Mouse (Mus musculus) monocyte, adult 5-6 weeks (primary cell): ENCODE results near the gene Rbms3. TPM values are rescaled to one million over a fixed set of nuclear protein-coding genes. Genes with fewer than 3 reads are reported as not detected.

Experiments used
- ATAC-seq: fragments of 153-309, 156-312 bp; replicated peaks from 2 replicates; pipeline ENCODE4 v1.8.0; 2017; ENCODE audit warnings: mild to moderate bottlenecking; ENCODE audit not compliant: low TSS enrichment, insufficient number of reproducible peaks, severe bottlenecking, poor library complexity, low FRiP score
- total RNA-seq: library from RNA; stranded (forward); fragments of 200-1000, 200-491, 200-594 nt; gene quantifications from 3 replicates; pipeline ENCODE4 v1.2.3, GENCODE M21; 2017

Rbms3 gene
- total RNA-seq, 1 experiment from 2014 or later: not detected

DNA sequence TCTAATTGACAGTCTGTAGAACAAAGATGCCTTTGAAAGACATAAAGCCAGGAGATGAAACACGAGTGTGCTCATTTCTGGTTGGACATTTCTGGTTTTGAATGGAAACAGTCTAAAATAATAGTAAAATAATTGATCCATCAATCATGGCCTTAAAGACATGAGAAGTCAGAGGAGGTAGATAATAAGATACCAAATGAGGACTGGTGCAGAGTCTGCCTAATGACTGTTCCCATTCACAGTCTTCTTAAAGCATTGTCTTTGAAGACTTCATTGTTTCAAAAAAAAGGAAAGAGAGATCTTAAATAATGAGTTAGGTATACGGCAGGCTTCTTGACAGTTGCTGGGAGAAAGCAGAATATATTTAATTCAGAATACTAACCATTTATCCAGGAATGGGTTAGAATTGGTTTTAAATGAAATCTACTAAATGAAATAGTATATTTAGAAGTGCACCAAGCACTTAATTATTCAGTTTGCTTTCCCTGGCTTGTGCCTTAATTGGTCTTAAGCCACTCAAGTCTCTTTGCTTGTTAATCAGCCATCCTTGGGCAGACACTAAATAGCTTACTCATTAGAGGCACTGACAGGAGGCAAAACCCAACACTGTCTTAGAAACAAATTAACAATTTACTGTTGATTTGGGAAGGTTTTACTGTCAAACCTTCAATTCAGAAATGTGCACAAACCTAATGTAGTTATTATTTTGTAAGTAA lies 834.3 kb downstream of the Rbms3 start:
- ATAC-seq: no peak

DNA sequence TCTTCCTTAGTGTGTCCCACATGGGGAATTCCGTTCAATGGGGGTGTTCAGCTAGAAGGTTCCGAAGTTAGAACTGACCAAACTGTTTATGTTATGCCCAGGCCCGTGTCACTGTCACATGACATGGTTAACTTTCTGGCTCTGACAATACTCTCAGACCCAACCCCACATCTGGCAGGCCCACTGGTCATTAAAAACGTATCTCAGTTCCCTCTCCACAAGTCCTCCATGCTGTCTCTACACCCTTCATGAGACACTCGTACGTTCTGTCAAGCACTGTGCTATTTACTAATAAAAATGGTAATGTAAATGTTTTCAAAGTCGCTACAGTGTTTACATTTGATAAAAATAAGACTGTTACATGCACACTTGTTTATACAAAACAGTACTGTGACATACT lies 837.9 kb downstream of the Rbms3 start:
- ATAC-seq: no peak

DNA sequence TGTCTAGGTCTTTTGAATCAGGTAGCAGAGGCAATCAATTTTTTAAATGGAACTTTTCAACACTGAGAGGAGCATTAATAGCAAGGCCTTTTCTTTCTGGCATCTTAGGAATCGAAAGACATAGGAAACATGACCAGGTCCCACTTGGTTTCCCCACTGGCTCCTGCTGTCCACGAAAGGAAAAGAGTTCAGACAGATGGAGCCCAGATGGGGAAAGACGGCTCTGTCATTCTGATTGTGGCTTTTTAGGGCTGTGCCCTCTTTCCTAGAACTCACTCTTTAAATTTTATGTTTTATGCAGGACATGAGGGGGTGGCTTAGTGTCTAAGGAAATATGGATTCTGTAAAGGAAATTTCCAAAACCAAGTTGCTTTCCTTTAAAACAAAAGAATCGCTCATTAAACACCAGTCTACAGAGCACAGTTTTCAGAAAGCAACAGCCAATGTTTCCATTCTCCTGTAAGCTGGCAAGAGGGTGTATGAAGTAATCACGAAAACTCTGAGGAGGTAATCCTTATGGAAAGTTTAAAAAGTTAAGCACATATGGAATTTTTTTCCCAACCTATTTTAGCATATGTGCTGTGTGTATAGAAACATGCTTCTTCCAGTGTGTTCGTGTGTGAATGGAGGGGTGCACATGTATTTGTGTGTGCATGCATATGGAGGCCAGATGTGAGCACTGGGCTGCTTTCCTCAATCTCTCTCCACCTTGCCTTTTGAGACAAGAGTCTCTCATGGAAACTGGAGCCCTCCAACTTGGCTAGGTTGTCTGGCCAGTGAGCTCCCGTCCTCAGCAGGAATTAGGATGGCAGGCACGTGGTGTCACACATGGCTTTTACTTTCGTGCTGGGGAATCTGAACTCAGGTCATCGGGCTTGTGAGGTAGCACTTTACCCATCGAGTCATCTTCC lies 843.3 kb downstream of the Rbms3 start:
- no peak for ATAC-seq

DNA sequence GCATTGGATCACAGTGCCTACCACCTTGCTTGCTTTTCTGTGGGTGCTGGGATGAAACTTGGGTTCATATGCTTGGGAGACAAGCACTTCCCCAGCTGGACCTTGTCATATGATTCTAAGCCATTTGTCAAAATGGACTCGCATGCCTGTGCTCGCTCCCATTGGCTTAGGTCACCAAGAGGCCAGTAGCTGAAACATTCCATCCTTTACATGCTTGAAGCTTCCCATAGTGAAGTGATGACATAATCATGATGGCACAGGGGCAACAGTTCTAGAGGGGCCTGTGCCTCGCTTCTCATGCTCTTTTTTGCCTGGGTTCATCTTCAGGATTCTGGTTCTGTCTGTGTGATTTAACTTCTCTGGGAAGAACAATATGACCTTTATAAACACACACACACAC lies 857.9 kb downstream of the Rbms3 start:
- ATAC-seq: no peak

DNA sequence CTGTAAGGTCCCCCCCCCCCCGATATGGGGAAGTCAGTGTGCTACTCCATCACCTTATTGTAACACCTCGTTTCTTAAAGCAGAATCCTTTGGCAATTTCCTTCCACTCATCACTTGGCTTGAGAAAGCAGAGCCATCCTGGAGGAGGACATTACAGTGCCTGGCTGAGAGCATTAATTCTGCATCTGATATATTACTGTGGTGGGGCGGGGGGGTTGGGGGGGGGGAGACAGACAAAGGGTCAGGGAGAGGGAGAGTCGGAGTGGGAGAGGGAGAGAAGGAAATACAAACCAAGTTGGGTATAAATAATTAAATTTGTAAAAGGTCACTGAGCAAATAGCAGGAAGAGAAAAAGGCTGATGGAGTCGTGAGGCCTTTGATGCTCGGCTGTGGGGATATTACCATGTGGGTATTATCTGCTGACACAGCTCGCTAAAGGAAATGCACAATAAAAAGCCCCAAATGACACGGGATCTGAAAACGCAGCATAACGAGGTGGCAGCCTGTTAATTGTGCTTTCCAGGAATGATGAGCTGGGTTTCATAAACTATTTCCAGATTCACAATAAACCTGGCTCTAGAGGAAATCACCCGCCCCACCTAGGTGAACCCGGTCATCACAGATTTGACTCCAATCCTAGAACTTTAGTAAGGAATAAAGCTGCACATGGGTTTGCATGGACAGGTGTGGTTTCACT lies 860.2 kb downstream of the Rbms3 start:
- no peak for ATAC-seq

DNA sequence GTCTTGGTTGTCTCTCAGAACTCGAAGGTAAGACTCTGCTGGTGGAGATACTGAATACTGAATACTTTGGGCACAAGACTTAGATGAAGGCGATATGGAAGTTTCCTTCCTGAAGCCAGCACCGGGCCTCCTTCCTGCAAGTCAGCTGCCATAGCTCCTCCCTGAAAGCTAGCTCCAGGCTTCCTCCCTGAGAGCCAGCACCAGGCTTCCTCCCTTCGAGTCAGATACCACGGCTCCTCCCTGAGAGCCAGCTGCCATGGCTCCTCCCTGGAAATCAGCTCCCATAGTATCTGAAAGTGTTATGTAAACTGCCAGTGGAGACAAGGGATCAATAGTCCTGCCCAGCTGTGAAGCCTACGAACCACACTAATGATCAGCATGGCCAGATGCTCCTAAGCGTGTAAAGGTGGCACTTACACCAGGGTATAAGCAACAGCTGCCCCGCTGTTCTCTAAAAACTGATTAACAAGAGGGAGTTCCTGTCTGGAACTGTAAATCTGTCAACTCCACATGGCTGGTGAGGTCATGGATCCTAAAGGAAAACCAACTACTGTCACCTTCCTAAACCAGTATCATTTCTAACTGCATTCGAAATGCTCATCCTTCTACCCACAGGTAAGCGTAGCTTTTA lies 867.2 kb downstream of the Rbms3 start:
- ATAC-seq: no peak

DNA sequence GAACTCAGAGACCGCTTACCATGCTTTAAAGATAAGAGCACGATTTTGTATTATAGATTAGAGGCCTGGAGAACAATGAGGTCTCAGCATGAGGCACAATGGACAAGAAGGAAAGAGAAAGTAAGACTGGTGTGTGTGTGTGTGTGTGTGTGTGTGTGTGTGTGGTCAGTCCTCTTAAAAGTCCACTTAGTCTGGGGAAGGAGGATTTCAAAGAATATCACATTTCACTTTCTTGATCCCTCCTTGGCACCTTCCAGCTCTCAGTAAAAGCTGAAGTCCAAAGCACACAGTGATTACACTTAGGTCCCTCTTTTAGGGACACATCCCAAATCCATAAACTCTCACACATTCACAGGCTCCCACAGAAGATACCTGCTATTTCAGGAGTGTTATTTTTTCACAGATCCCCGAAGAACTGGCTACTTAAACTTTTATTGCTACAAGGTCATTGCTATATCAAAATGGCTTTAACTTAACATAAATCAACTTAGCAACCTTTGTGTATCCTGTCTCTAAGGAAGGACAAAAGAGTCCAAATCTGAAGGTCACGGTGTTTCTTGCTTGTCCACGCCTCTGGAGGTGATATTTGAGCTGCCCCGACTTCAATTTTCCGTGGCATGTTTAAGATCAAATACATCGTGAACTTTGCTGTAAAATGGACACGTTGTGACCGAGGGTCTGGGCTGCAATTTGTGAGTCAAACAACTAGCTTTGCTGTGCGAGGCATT lies 880.7 kb downstream of the Rbms3 start:
- no peak for ATAC-seq

DNA sequence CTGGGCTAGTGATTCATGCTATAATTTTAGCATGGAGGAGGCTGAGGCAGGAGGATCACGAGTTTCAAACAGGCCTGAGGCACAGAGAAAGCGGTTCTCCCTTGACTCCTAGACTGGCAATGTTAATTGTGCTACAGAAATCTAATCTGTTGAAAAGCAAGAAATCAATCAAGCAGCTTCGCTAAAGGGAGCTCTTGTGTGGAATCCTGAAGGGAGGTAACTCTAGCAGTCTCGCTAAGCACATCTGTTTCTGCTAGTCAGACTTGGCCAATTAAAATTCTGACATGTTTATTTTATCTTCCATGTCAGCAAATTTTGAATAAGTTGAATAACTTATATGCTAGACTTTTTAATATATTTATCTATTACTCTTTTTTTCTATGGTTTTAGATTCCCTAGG lies 881.4 kb downstream of the Rbms3 start:
- no peak for ATAC-seq

DNA sequence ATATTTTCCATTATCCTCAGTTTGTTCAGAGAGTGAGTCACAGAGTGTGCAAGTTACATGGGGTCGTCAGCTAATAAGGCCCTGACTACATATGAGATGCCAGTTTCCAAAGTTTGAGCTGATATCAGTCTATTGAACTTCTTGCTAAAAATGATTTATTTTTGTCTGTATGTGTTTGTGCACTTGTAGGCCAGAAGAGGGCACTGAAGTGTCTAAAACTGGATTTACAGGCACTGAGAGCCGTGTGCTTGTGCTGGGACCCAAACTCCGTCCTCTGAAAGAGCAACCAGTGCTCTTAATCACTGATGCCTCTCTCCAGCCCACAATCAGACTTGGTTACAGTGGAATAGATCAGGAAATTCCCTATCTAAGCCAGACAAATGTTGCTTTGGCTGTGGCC lies 882.8 kb downstream of the Rbms3 start:
- ATAC-seq: no peak

DNA sequence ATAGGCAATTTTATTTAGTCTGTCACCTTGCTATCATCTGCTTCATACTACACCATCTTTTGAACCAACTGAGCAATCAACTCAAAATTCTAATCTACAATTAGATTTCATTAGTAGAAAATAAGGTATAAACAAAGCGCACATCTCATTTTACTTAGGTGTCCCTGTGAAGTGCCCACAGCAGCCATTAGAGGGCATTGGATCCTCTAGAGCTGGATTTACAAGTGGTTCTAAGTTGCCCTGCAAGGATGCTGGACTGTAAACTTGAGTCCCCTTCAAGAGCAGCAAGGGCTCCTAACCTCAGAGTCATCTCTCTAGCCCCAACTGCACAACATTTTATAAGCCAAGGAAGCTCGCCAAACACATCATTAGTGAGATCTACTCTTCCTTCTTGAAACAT lies 891.9 kb downstream of the Rbms3 start:
- no peak for ATAC-seq

DNA sequence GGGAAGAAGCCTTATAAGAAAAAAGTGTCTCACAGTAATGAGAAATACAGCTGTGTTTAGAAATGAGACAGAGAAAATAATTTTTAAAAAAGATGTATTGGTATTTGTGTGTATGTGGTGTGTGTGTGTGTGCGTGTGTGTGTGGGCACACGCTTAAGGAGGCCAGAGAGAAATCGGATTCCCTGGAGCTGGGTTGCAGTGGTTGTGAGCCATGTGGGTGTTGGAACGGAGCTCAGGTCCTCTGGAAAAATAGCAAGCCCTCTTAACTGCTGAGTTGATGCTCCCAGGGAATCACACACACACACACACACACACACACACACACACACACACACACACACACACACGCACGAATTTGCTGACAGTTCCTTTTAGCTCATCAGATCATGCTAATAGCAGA lies 900.5 kb downstream of the Rbms3 start:
- ATAC-seq: no peak

DNA sequence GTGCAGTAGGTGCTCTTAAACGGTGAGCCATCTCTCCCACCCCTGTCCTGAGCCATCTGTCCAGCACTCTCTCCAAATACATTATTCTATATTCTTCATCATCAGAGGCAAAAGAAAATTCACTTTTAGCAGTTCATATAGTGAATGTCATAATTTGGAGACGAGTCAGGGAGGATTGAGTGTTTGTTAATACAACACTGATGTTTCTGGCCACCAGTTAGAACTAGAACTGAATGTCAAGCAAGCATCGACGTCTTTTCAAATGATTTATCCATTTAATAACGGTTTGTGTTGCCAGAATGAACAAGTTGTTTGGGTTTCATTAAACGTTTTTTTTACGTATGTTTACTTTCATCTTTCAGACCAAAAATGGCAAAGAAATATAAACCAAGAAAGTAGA lies 901.1 kb downstream of the Rbms3 start:
- ATAC-seq: no peak

DNA sequence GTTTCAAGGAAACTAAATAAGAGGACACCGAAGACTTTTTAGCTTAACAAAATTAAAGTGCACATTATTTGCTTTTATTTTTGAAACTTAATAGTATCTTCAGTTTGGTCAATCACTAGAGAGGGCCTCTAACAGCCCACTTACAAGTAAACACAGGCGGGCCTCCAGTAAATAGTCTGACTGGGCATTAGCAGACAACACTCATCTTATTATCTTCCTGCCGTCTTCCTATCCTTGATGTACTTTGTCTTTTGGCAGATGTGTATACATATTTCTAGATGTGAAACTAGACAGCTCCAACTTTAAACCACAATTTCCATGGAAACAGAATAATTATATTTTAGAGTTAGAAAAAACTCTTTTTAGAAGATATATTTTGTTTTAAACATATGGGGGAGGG lies 901.6 kb downstream of the Rbms3 start:
- ATAC-seq: no peak

DNA sequence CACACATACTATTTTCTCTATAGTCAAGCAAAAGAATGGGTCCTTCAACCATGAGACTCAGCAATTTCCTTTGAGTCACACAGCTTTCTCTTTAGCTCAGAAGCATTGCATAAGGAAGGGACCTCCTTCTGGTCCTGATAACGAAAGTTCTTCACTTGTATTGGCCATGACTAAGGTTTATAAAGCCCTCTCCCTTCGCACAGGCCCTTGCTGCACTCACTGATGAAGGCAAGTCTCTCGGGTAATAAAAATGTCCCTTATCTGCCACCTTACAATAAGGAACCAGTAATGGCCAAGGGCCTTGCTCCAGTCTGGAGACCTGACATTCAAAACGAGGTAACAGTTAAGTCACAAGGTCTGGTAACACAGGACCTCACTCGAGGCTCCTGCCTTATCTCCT lies 905.1 kb downstream of the Rbms3 start:
- ATAC-seq: no peak

DNA sequence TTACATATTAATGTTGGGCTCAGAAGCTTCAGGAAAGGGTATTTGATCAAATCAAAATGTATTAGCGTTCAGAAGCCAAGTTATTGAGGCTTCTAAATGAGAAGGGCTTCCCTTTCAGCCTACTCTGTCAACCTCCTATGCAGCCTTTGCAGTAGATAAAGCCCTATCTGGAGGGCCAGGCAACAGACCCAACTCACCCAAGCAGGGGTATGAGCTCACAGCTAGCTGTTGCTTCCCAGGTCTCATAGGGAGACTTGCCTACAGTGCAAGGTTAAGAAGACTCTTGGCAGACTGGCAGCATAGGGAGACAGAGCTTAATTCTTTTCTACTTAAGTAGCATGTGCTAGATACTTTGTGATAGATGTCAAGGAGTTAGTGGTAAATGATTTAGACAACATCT lies 926.6 kb downstream of the Rbms3 start:
- ATAC-seq: no peak

DNA sequence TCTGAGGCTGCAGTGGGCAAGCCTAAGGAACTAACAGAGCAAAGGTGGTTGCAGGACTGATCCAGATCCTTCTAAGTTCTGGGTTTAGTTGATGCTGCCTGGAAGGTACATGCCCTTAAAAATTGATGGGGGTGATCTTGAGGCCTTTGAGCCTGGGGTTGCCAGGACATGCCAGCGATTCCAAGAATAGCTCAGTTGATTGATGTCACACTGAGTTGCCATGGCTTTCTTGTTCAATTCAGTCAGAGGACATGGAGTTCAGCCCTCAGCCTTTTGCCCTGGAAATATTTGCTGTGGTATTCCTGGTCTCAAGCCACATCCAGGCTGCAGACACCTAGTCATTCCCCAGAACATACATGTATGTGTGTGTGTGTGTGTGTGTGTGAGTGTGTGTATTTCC lies 927.1 kb downstream of the Rbms3 start:
- no peak for ATAC-seq

DNA sequence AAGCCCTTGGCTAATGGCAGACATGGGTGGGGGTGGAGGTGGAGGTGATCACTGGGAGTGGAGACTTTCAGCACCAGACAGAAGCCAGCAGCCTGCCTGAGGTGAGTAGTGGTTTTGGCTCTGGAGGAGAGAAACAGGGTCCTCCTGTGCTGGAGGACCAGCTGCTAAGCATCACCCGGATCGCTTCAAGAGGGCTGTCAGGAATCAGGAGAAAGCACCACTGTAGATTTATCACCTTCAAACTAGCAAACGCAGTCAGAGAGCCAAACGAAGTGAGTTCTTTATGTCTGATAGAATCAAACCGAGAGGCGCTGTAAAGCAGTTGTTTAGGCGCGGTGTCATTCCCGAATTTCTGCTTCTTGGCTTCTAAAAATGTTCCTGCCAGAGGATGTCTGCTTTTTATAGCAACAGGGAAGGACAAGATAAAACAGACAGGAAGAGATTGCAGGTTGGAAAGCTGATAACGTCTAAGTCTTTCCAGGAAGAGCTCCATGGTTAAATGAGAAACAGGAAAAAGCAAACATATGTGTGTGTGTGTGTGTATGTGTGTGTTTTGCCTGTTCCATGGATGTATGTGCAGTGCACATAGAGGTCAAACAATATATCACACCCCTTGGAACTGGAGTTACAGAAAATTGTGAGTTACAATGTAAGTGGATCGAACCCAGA lies 928.1 kb downstream of the Rbms3 start:
- ATAC-seq: no peak

DNA sequence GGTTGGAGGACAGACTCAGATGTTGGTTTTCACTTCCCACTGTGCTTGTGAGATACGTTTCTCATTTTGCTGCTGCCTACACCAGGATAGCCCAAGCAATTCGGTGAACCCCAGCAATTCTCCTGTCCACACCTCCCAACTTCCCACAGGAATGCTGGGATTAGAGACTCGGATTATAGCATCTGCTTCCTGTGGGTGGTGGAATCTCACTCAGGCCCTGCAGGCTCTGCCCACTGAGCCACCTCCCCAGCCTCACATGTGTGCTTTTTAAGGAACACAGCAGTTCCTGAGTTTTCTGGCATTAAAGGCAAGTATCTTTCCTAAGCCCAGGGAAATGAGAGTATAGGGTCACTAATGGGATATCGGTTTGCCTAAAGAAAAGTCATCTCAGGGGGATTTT lies 941.1 kb downstream of the Rbms3 start:
- no peak for ATAC-seq
